11 mouse cellular contexts compared by ENCODE assay signal in the genomic region with DNA sequence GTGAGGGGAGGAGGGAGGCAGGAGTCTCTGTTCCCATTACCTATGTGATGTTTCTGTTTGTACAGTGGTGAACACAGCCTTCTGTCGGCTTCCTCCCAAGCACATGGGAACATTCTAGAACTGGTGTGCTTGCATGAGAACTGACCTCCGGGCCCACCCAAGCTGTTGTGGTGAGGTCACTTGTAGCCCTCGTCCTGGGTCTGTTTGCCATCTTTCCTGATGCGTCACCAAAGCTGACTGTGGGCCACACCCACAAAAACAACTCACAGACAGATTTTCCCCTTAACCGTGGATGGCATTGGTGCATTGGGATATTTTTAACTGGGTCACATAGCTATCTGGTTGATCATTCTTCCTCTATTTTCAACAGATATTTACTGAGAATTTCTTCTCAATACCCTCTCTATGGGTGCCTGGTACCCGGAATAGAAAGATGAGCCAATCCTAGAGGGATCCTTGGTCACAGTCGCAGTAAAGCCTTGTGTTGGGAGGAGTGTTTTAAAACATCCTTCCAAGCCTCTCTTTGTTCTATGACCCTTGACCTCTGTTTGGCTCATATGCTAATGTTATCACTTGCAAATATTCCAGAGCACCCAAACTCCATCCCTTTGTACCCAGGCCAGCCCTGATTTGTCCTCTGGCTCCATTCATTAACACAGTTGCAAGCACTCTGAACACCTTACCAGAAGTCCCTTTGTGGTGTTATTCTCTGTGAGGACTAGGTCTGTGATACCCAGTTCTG. TPM values are rescaled to one million over a fixed set of nuclear protein-coding genes. Genes with fewer than 3 reads are reported as not detected.
DNase-seq lines count a peak whose midpoint lies in the region.
"Had no signal": no experiment of that assay in that cellular context is flagged by ENCODE, and none has a peak within 500 bp of the region (broad histone marks: within the 10 kb centered on the region; RNA-seq: fewer than 3 reads in every experiment).

No protein-coding gene starts in this region.

- DNase-seq in heart, postnatal 25 days (ENCODE audit: low spot score): peak; percentile 30
- DNase-seq in heart, postnatal 4 days: no peak
- peak; percentile 10 for DNase-seq in urinary bladder, postnatal 14 days (ENCODE audit: low spot score)
- no peak for DNase-seq in urinary bladder, postnatal 4 days (ENCODE audit: low spot score in 2 of 2)
- DNase-seq in R1 (ENCODE audit: low read depth, low spot score): peak; percentile 62
- DNase-seq in ovary, adult 18-20 months (ENCODE audit: low spot score): no peak
- no peak for DNase-seq in spleen, adult 18-20 months
- DNase-seq: cerebellum, adult 11-12 months; gastrocnemius, postnatal 36 days; kidney, postnatal 4 days; liver, embryonic 13.5 days had no signal

- intact Hi-C loops in heart, postnatal 25 days (cut with DNase I): no loop called here

RNA-seq across cellular contexts. Expression of gene Ntn4, which starts 19.9 kb away (rescaled TPM):
- 10 to 100 TPM; 12.2 to 14.1 TPM for total RNA-seq in heart, postnatal 25 days (2021)
- total RNA-seq in heart, postnatal 4 days (2021): 10 to 100 TPM; 41.3 to 43.2 TPM

RNA-seq across cellular contexts. Expression of gene Snrpf, which starts 31.1 kb away (rescaled TPM):
- total RNA-seq in heart, postnatal 25 days (2021): 10 to 100 TPM; 10.8 to 12.5 TPM
- 10 to 100 TPM; 20.3 to 21.3 TPM for total RNA-seq in heart, postnatal 4 days (2021)

Comparison
In these comparisons a context has a peak if more than half of its experiments do, and no peak if none do; other contexts are left out.
1. DNase-seq: peak in heart, postnatal 25 days (single experiment), urinary bladder, postnatal 14 days (single experiment) and R1 (single experiment); none in heart, postnatal 4 days (single experiment), urinary bladder, postnatal 4 days (0 of 2), ovary, adult 18-20 months (single experiment) and spleen, adult 18-20 months (0 of 2).